Mouse (Mus musculus) lung, postnatal 10 days (tissue): ENCODE data around the gene Uchl3.

ENCODE experiments used
- DNase-seq: peaks from one replicate; pipeline ENCODE4 v3.0.0; 2021

Gene Uchl3

GRCm38 (mm10) chr14:101653581-101654525 is at the start of gene Uchl3:
TSS of gene Uchl3 (plus strand) at chr14:101653967.
- DNase-seq: peak; percentile 98

DNA sequence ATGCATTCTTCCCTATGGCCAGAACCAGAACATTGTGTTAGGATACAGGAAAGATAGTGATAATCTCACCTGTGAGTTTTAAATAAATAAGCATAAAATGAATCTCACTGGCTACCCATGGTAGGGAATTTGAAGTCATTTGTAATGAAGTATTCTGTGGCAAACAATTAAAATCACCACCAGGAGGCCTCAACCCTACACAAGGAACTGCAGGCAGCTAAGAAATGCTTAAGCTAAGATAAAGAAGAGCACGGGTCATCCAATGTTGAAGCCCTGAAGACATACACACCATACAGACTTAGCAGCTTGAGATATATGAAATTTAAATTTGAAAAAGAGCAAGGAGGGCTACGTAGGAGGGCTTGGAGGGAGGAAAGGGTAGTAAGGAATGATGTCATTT is 47.9 kb upstream of the Uchl3 start:
- no peak for DNase-seq

- peak; percentile 31 for DNase-seq
Measured at GRCm38 (mm10) chr14:101607631-101608518, 45.9 kb upstream of the Uchl3 start.

GRCm38 (mm10) chr14:101608519-101609368 is 45.0 kb upstream of the Uchl3 start, which contains the start of gene Tbc1d4:
TSS of gene Tbc1d4 (minus strand) at chr14:101609191.
- peak; percentile 91 for DNase-seq

DNA sequence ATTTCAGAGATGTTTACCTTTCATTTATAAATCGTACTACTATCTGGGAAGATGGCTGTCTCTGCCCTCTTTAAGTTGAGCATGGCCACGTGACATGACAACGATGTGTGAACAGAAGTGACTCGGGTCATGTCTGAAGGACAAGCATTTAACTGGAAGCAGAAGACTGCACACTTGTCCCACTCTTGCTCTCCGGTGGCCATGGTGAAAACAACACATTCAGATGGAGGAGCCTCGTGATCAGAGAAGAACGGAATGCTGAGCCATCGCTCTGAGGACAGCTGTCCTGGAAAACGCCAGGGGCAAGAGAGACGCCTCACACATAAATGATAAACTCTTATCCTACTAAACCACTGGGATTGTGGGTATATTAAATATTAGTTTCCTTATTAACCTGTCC is 43.1 kb upstream of the Uchl3 start:
- DNase-seq: no peak

GRCm38 (mm10) chr14:101613206-101613605 is 40.6 kb upstream of the Uchl3 start:
- no peak for DNase-seq

DNA sequence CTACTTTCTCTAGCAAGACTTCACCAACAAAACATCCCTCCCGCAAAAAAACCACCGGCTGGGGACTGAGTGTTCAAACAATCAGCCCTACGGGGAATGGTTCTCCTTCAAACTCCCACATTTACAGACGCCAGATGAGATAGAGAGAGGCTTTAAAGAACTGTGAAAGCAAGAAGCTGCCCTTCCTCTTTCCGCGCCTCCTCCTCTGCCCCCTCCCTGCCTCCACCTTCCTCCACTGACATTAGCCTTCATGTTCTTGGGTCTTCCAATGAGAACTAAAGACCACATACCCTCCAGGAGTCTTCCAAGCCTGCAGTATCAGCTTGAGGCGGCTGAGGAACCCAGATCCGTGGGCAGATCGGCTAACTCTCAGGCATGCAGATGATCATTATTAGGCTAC is 37.6 kb upstream of the Uchl3 start:
- DNase-seq: no peak

- no peak for DNase-seq
Measured at GRCm38 (mm10) chr14:101617680-101618079, 36.1 kb upstream of the Uchl3 start.

- DNase-seq: no peak
Measured at GRCm38 (mm10) chr14:101630548-101630947, 23.2 kb upstream of the Uchl3 start.

- DNase-seq: no peak
Measured at GRCm38 (mm10) chr14:101635765-101636164, 18.0 kb upstream of the Uchl3 start.

DNA sequence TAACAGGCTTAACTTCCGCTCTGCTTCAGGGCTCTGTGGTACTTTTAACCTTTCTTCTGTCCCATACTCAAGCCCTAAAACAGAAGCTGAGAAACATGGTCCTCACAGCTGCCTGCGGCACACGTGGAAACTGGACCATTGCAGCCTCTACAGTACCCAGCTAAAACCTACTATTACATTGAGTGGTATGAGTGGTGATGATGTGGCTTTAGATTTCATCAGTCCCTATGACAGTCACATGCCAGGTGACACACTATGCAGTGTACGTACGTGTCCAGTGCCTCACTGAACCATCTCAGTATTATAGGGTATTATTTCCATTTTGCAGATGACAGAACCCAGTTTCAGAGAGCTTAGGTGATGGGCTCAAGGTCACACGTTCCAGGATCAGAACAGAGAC is 16.4 kb upstream of the Uchl3 start:
- DNase-seq: no peak

- peak; percentile 95 for DNase-seq
Measured at GRCm38 (mm10) chr14:101640153-101640843, 13.5 kb upstream of the Uchl3 start, which contains the start of gene Commd6. TSS of gene Commd6 (minus strand) at chr14:101640686.

DNA sequence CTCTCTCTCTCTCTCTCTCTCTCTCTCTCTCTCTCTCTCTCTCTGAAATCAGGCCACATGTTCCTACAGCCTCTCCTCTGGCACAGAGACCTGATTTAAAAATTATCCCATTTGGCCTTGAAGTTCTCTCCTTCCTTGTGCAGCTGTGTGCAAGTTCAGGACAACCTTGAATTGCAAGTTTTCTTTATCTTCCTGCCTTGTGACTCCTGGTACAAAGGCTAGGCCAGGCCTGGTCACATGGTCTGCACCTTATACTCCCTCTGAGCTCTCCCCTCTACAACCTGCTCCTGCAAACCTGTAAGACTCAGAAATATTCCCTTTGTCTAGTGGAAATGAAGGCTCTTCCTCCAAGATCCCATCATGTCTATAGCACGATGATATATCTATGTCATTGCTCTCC is 8.8 kb upstream of the Uchl3 start:
- DNase-seq: no peak

DNA sequence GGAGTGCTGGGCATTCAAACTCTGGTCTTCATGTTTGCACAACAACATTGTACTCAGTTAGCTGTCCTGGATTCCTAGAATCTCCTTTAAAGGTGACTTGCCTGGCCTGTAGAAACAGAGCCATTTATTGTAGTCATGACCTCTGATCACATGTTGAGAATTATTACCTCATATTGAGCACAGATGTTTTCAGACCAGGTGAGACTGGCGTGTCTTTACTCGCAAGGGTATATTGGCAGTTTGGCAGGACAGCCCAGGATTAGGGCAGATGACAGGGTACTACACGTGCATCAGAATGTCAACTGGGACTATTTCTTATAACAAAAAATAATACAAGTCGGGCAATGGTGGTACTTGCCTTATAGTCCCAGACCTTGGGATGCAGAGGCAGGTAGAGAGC is 3.2 kb upstream of the Uchl3 start:
- no peak for DNase-seq

GRCm38 (mm10) chr14:101652571-101652970 is 1.2 kb upstream of the Uchl3 start:
- no peak for DNase-seq

DNA sequence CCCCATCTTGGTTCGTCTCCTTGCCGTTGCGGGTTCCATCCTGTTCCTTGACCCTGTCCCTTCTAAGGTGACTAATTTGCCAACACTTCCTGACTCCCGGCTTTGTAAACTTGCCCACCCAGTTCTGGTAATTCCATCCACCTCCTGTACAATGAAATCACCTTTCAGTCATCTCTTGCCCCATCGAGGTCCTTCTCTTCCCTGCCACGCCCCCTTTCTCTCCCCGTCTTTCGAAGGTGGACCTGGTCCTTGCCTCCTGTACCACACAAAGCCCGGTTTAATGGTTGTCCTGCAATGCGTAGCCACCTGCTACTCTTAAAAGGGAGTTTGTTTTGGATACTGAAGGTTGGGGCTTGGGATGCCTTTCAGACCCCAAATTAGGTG is 751 bp downstream of the Uchl3 start:
- peak; percentile 6 for DNase-seq

GRCm38 (mm10) chr14:101656307-101656706 is 2.5 kb downstream of the Uchl3 start:
- DNase-seq: no peak

DNA sequence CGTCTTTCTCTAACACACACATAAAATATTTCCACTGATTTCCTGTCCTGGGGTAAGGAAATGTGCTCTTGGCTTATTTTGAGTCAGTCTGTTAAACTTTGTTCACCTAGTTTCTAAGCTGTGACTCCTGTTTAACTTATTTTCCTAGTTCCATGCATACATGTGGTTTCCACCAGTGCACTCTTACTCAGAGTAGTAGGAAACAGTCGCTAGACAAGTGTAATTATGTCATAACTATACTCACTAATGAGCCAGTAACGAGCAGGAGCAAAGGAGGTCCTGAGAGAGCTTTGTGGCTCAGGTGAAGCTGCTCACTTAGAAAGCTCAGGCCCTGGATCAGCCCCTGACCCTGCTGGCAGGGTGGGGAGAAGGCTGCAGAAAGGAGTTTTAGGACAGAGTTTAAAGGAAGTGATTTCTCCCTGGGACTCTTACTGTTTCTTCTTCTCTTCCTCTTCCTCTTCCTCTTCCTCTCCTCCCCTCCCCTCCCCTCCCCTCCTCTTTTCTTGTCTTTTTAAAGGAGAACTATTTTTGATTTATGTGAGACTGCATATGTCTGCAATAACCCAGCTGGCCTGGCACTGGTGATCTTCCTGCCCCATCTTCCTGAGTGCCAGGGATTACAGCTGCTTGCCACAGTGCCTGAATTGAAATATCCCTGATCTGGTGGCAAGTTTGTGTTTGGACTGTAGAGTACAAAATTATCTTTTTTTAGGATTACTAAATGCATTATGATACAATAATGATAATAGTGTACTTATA is 8.1 kb downstream of the Uchl3 start:
- DNase-seq: no peak

GRCm38 (mm10) chr14:101664274-101664673 is 10.5 kb downstream of the Uchl3 start:
- no peak for DNase-seq

GRCm38 (mm10) chr14:101666056-101666455 is 12.3 kb downstream of the Uchl3 start:
- DNase-seq: no peak

DNA sequence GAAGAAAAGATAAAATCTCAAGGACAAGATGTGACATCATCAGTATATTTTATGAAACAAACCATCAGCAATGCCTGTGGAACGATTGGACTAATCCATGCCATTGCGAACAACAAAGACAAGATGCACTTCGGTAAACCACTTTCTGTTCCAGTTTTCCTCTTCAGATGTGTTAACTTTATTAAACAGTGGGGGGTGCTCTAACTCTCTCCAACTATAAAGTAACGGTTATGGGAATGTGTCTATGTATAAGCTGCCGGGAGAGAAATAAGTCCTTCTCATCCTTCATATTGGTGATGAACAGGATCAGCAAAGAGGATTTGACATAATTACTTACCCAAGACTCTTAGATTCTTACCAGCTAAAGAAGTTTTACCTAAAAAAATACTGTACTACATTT is 12.8 kb downstream of the Uchl3 start:
- no peak for DNase-seq
